Mouse (Mus musculus): ENCODE results near the gene Ppp1r17. TPM values are rescaled to one million over a fixed set of nuclear protein-coding genes. Genes with fewer than 3 reads are reported as not detected.

Ppp1r17 gene
- polyA plus RNA-seq, 1 experiment: 0.11 TPM

GRCm38 (mm10) chr6:56027318-56027717 is 10.0 kb downstream of the Ppp1r17 start:
- Histone ChIP-seq H3K4me3 (ENCODE audit: control insufficient read depth, low read depth, low read length) (no peak overlapping the region), H3K4me1 (ENCODE audit: control insufficient read depth, insufficient read depth, low read length) (no peaks in the 10 kb centered on the region)
- TF ChIP-seq POLR2A (IDR thresholded peaks at IDR 0.05; ENCODE audit: control insufficient read depth, low read depth, low read length): no peak
- no peak for TF ChIP-seq CTCF (IDR thresholded peaks at IDR 0.05; ENCODE audit: control insufficient read depth, insufficient read depth, insufficient replicate concordance, low read depth, low read length)

GRCm38 (mm10) chr6:56027966-56028365 is 10.7 kb downstream of the Ppp1r17 start:
- H3K27me3 ChIP-seq (ENCODE audit: control insufficient read depth, insufficient read depth, low read length): no peaks in the 10 kb centered on the region
- TF ChIP-seq CTCF (IDR thresholded peaks at IDR 0.05; ENCODE audit: control insufficient read depth, insufficient read depth, insufficient replicate concordance, low read depth, low read length) (no peak), POLR2A (IDR thresholded peaks at IDR 0.05; ENCODE audit: control insufficient read depth, low read depth, low read length) (no peak)
- no peak overlapping the region for H3K27ac ChIP-seq (ENCODE audit: control insufficient read depth, insufficient read depth, low read depth, low read length)
- no peak overlapping the region for H3K4me3 ChIP-seq (ENCODE audit: control insufficient read depth, low read depth, low read length)
- H3K36me3 ChIP-seq (ENCODE audit: control insufficient read depth, insufficient read depth, low read length): no peaks in the 10 kb centered on the region
- H3K4me1 ChIP-seq (ENCODE audit: control insufficient read depth, insufficient read depth, low read length): no peaks in the 10 kb centered on the region

More at GRCm38 (mm10) chr6:56027318-56027717, 10.0 kb downstream of the Ppp1r17 start:
- no peaks in the 10 kb centered on the region for H3K27me3 ChIP-seq (ENCODE audit: control insufficient read depth, insufficient read depth, low read length)
- H3K36me3 ChIP-seq (ENCODE audit: control insufficient read depth, insufficient read depth, low read length): no peaks in the 10 kb centered on the region
- H3K27ac ChIP-seq (ENCODE audit: control insufficient read depth, insufficient read depth, low read depth, low read length): no peak overlapping the region

GRCm38 (mm10) chr6:56029986-56030385 is 12.7 kb downstream of the Ppp1r17 start:
- no peaks in the 10 kb centered on the region for H3K4me1 ChIP-seq (ENCODE audit: control insufficient read depth, insufficient read depth, low read length)
- TF ChIP-seq POLR2A (IDR thresholded peaks at IDR 0.05; ENCODE audit: control insufficient read depth, low read depth, low read length): no peak
- TF ChIP-seq CTCF (IDR thresholded peaks at IDR 0.05; ENCODE audit: control insufficient read depth, insufficient read depth, insufficient replicate concordance, low read depth, low read length): no peak
- H3K27me3 ChIP-seq (ENCODE audit: control insufficient read depth, insufficient read depth, low read length): no peaks in the 10 kb centered on the region

GRCm38 (mm10) chr6:56032231-56032630 is 14.9 kb downstream of the Ppp1r17 start:
- no peaks in the 10 kb centered on the region for H3K36me3 ChIP-seq (ENCODE audit: control insufficient read depth, insufficient read depth, low read length)
- no peak overlapping the region for H3K27ac ChIP-seq (ENCODE audit: control insufficient read depth, insufficient read depth, low read depth, low read length)
- no peaks in the 10 kb centered on the region for H3K4me1 ChIP-seq (ENCODE audit: control insufficient read depth, insufficient read depth, low read length)
- TF ChIP-seq CTCF (IDR thresholded peaks at IDR 0.05; ENCODE audit: control insufficient read depth, insufficient read depth, insufficient replicate concordance, low read depth, low read length): no peak
- no peak overlapping the region for H3K4me3 ChIP-seq (ENCODE audit: control insufficient read depth, low read depth, low read length)
- no peaks in the 10 kb centered on the region for H3K27me3 ChIP-seq (ENCODE audit: control insufficient read depth, insufficient read depth, low read length)

More at GRCm38 (mm10) chr6:56029986-56030385, 12.7 kb downstream of the Ppp1r17 start:
- Histone ChIP-seq H3K4me3 (ENCODE audit: control insufficient read depth, low read depth, low read length) (no peak overlapping the region), H3K27ac (ENCODE audit: control insufficient read depth, insufficient read depth, low read depth, low read length) (no peak overlapping the region), H3K36me3 (ENCODE audit: control insufficient read depth, insufficient read depth, low read length) (no peaks in the 10 kb centered on the region)

- Histone ChIP-seq H3K4me3 (ENCODE audit: control insufficient read depth, low read depth, low read length) (no peak overlapping the region), H3K36me3 (ENCODE audit: control insufficient read depth, insufficient read depth, low read length) (no peaks in the 10 kb centered on the region), H3K27ac (ENCODE audit: control insufficient read depth, insufficient read depth, low read depth, low read length) (no peak overlapping the region), H3K4me1 (ENCODE audit: control insufficient read depth, insufficient read depth, low read length) (no peaks in the 10 kb centered on the region), H3K27me3 (ENCODE audit: control insufficient read depth, insufficient read depth, low read length) (no peaks in the 10 kb centered on the region)
- no peak for TF ChIP-seq CTCF (IDR thresholded peaks at IDR 0.05; ENCODE audit: control insufficient read depth, insufficient read depth, insufficient replicate concordance, low read depth, low read length)
- no peak for TF ChIP-seq POLR2A (IDR thresholded peaks at IDR 0.05; ENCODE audit: control insufficient read depth, low read depth, low read length)
Observed at GRCm38 (mm10) chr6:56035054-56035453, 17.8 kb downstream of the Ppp1r17 start.

GRCm38 (mm10) chr6:56039476-56040055 is 22.3 kb downstream of the Ppp1r17 start:
- no peak overlapping the region for H3K4me3 ChIP-seq (ENCODE audit: control insufficient read depth, low read depth, low read length)
- no peak for TF ChIP-seq POLR2A (IDR thresholded peaks at IDR 0.05; ENCODE audit: control insufficient read depth, low read depth, low read length)
- no peak for TF ChIP-seq CTCF (IDR thresholded peaks at IDR 0.05; ENCODE audit: control insufficient read depth, insufficient read depth, insufficient replicate concordance, low read depth, low read length)
- H3K27me3 ChIP-seq (ENCODE audit: control insufficient read depth, insufficient read depth, low read length): no peaks in the 10 kb centered on the region
- H3K4me1 ChIP-seq (ENCODE audit: control insufficient read depth, insufficient read depth, low read length): no peaks in the 10 kb centered on the region
- no peaks in the 10 kb centered on the region for H3K36me3 ChIP-seq (ENCODE audit: control insufficient read depth, insufficient read depth, low read length)
- no peak overlapping the region for H3K27ac ChIP-seq (ENCODE audit: control insufficient read depth, insufficient read depth, low read depth, low read length)

GRCm38 (mm10) chr6:56044270-56044669 is 27.0 kb downstream of the Ppp1r17 start:
- Histone ChIP-seq H3K4me3 (ENCODE audit: control insufficient read depth, low read depth, low read length) (no peak overlapping the region), H3K27me3 (ENCODE audit: control insufficient read depth, insufficient read depth, low read length) (no peaks in the 10 kb centered on the region), H3K36me3 (ENCODE audit: control insufficient read depth, insufficient read depth, low read length) (no peaks in the 10 kb centered on the region), H3K4me1 (ENCODE audit: control insufficient read depth, insufficient read depth, low read length) (no peaks in the 10 kb centered on the region), H3K27ac (ENCODE audit: control insufficient read depth, insufficient read depth, low read depth, low read length) (no peak overlapping the region)
- TF ChIP-seq CTCF (IDR thresholded peaks at IDR 0.05; ENCODE audit: control insufficient read depth, insufficient read depth, insufficient replicate concordance, low read depth, low read length) (no peak), POLR2A (IDR thresholded peaks at IDR 0.05; ENCODE audit: control insufficient read depth, low read depth, low read length) (no peak)

Data from testis, adult 2 months (tissue).